Mouse (Mus musculus) midbrain, embryonic 15.5 days (tissue): ENCODE results near the gene Ghdc. TPM values are rescaled to one million over a fixed set of nuclear protein-coding genes. Genes with fewer than 3 reads are reported as not detected.

Source experiments
- ATAC-seq: fragments of 200-750 bp; cut with Nextera tagmentation; replicated peaks from 2 replicates; pipeline ENCODE4 v1.8.0; 2017; ENCODE audit warnings: moderate TSS enrichment
- H3K27ac ChIP-seq: fragments of 300-500 bp; sonication (generic); 2 replicates; pipeline ENCODE4 v1.5.1; 2015; ENCODE audit warnings: mild to moderate bottlenecking, inconsistent platforms
- H3K27me3 ChIP-seq: fragments of 300-500 bp; sonication (generic); replicated peaks from 2 replicates; pipeline ENCODE4 v1.6.1; 2015; ENCODE audit warnings: inconsistent platforms
- H3K36me3 ChIP-seq: fragments of 300-500 bp; sonication (generic); replicated peaks from 2 replicates; pipeline ENCODE4 v1.6.1; 2015; ENCODE audit warnings: inconsistent platforms
- H3K4me1 ChIP-seq: fragments of 300-500 bp; sonication (generic); 2 replicates; pipeline ENCODE4 v1.6.1; 2015; ENCODE audit warnings: inconsistent platforms
- H3K4me2 ChIP-seq: fragments of 300-500 bp; sonication (generic); 2 replicates; pipeline ENCODE4 v1.6.1; 2015; ENCODE audit warnings: inconsistent platforms, mild to moderate bottlenecking, moderate library complexity
- H3K4me3 ChIP-seq: fragments of 300-500 bp; sonication (generic); 2 replicates; pipeline ENCODE4 v1.5.1; 2015; ENCODE audit warnings: mild to moderate bottlenecking, inconsistent platforms
- H3K9ac ChIP-seq: fragments of 300-500 bp; sonication (generic); 2 replicates; pipeline ENCODE4 v1.6.1; 2015; ENCODE audit warnings: mild to moderate bottlenecking, inconsistent platforms
- H3K9me3 ChIP-seq: fragments of 300-500 bp; sonication (generic); 2 replicates; pipeline ENCODE4 v1.6.1; 2016; ENCODE audit warnings: inconsistent platforms
- WGBS: fragments of 180-500 bp; shearing (Covaris S2); methylation state at CpG from one replicate; pipeline ENCODE4 v1.1.7; 2015; ENCODE audit warnings: mixed read lengths; 5-methylcytosine and 5-hydroxymethylcytosine counted together
- polyA plus RNA-seq: library from polyadenylated mRNA; unstranded; fragments of >200 nt; fragmentation: Nextera tagmentation; extraction: Ambion mirVana; gene quantifications from 2 replicates; pipeline ENCODE4 v1.2.1, GENCODE M21; 2015

The Ghdc gene
- polyA plus RNA-seq, 1 experiment from 2014 or later: 5.7 TPM

DNA sequence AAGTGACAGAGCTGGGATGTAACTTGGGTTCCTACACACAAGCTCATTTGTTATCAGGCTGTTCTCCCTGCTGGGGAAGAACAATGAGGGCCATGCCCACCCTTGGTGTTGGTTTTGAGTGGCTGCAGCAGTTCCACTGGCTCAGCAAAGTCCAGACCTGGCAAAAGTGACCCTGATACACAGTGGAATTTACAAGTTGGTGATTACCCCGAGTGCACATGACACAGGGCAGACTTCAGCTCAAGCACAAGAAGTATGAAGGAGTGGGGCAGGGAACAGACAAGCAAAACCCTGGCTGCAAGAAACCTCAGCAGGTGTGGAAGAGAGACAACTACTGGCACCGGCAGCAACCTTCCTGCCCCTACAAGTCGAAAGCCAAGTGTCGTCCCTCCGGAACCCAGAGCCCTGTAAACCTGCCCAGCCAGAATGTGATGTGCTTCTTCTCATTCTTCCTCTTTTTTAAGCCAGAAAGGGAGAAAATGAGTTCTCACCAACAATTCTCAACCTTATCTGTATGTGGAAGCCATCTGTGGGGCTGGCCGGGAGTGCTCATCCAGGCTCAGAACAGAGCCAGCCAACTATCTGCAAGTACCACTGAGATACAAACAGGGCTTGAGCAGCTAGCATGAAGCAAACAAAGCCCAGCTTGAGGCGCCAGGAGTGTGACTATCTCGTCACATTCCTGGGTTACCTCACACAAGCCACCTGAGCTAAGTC lies 48.8 kb downstream of the Ghdc start:
- Histone ChIP-seq H3K4me1 (peaks cover 14% of the 10 kb centered on the region; the same call in 1 of the 2 replicates), H3K4me3 (no peak overlapping the region), H3K36me3 (peaks cover 15% of the 10 kb centered on the region), H3K27me3 (no peaks in the 10 kb centered on the region), H3K27ac (peak overlapping the region; percentile 27; the same call in 1 of the 2 replicates), H3K9ac (0 out of 2 replicates have a peak overlapping the region, but pooled peaks have one; percentile 1), H3K4me2 (no peak overlapping the region), H3K9me3 (no peaks in the 10 kb centered on the region)
- 70% methylated on average over 8 of the region's 8 CpGs for WGBS
- ATAC-seq: no peak

DNA sequence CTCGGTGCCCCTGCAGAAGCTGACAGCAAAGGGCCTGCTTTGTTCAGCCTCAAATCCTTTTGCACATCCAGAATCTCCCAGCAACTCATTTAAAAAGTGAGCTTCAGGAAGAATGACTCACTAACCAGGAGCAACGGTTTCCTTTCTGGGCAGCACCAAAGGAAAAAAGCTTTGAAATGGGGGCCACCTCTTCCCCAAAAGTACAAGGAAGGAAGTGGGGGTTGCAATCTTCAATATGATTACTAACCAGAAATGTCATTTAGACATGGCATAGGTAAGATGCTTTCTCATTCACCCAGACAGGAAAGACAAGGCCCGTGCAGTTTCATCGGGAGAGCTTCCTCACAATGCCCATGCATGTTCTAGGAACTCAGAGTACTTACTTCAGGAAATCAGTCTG lies 49.5 kb downstream of the Ghdc start:
- WGBS: 51% methylated on average over 4 of the region's 4 CpGs
- peak overlapping the region; percentile 27; the same call in 1 of the 2 replicates for H3K27ac ChIP-seq
- no peaks in the 10 kb centered on the region for H3K9me3 ChIP-seq
- H3K4me2 ChIP-seq: no peak overlapping the region
- H3K4me1 ChIP-seq: peaks cover 14% of the 10 kb centered on the region; the same call in 1 of the 2 replicates
- H3K9ac ChIP-seq: no peak overlapping the region
- H3K36me3 ChIP-seq: peaks cover 19% of the 10 kb centered on the region
- ATAC-seq: no peak
- H3K27me3 ChIP-seq: no peaks in the 10 kb centered on the region
- H3K4me3 ChIP-seq: no peak overlapping the region

DNA sequence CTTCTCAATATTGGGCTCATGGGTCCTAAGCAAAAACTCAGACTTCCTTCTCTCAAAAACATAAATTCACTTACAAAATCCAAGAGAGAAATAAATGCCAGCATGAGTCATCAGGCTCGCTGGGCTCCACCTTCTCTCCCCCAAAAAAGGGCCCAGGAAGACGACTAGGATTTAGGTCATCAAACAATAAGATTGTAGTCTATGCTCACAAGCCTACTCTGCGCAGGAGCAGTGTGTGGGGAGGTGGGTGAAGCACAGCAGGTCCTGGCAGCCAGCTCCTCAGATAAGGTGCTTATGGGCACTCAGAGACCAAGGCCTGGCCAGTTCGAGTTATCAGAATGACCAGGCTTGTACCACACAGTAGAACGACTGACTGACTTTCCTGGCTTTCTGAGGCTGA lies 50.4 kb downstream of the Ghdc start:
- Histone ChIP-seq H3K27me3 (no peaks in the 10 kb centered on the region), H3K4me3 (no peak overlapping the region), H3K36me3 (peaks cover 22% of the 10 kb centered on the region), H3K4me2 (no peak overlapping the region), H3K9me3 (no peaks in the 10 kb centered on the region), H3K4me1 (peaks cover 14% of the 10 kb centered on the region; the same call in 1 of the 2 replicates), H3K9ac (no peak overlapping the region), H3K27ac (0 out of 2 replicates have a peak overlapping the region, but pooled peaks have one; percentile 27)
- WGBS: 73% methylated on average over 5 of the region's 5 CpGs
- no peak for ATAC-seq

DNA sequence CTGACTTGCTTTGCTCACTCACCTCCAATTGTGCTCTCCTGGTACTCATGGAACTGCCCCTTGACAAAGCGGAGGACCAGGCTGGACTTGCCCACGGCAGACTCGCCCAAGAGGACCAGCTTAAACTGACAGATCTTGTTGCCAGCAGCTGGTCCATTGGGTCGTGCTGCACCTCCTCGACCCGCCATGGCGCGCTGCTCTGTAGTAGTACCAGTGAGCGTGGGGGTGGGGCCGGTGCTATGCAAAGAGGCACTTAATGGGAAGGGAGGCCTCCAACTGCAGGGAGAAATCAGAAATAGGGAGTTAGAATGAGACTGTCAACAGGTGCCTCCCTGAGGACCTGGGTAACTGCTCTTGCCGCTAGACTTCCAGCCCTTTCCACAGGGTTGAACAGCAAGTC lies 50.9 kb downstream of the Ghdc start:
- no peak overlapping the region for H3K4me2 ChIP-seq
- no peaks in the 10 kb centered on the region for H3K9me3 ChIP-seq
- no peak overlapping the region; the same call in 1 of the 2 replicates for H3K27ac ChIP-seq
- H3K4me3 ChIP-seq: no peak overlapping the region
- ATAC-seq: no peak
- 86% methylated on average over 11 of the region's 11 CpGs for WGBS
- H3K4me1 ChIP-seq: peaks cover 14% of the 10 kb centered on the region; the same call in 1 of the 2 replicates
- H3K36me3 ChIP-seq: peaks cover 22% of the 10 kb centered on the region
- no peak overlapping the region for H3K9ac ChIP-seq
- no peaks in the 10 kb centered on the region for H3K27me3 ChIP-seq

DNA sequence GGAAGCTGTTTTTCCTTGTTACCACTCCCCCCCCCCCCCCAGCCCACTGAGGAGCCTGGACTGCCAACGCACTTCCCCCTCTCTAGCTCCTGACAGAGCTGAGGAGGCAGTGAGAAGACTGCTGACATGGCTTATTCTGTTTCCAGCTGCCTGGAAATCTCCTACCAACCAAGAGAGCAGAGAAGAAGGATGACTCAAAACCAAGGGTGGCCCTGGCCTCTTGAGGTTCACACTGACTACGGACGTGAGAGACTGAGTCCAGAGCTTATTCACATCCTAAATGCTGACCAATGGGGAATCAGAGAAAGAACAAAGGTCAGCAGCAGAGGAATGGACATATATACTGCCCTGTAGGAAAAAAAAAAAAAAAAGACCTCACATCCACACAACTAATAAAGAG lies 51.4 kb downstream of the Ghdc start:
- Histone ChIP-seq H3K36me3 (peaks cover 22% of the 10 kb centered on the region), H3K4me1 (peaks cover 14% of the 10 kb centered on the region; the same call in 1 of the 2 replicates), H3K27ac (no peak overlapping the region), H3K4me2 (no peak overlapping the region), H3K9ac (no peak overlapping the region), H3K27me3 (no peaks in the 10 kb centered on the region), H3K9me3 (no peaks in the 10 kb centered on the region), H3K4me3 (no peak overlapping the region)
- no peak for ATAC-seq
- 90% methylated on average over 3 of the region's 3 CpGs for WGBS

DNA sequence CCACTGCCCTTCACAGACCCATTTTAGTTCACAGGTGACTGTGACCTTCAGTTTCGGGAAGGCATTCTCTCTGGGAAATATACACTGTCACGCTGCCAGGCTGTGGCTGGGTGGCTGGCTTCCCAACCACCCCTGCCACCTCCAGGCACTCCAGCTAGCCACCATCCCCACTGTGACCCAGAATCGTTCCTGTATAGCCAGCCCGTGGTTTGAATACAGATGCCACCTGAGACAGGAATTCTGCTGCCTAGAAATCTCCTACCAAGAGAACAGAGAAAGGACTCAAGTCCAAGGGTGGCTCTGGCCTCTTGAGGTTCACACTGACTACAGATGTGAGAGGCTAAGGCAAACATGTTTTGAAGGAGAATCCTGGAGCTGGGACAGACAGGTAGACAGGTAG lies 51.9 kb downstream of the Ghdc start:
- H3K4me1 ChIP-seq: peaks cover 18% of the 10 kb centered on the region
- no peak for ATAC-seq
- H3K4me3 ChIP-seq: no peak overlapping the region
- no peak overlapping the region for H3K9ac ChIP-seq
- no peaks in the 10 kb centered on the region for H3K27me3 ChIP-seq
- H3K9me3 ChIP-seq: no peaks in the 10 kb centered on the region
- no peak overlapping the region for H3K4me2 ChIP-seq
- 91% methylated on average over 4 of the region's 4 CpGs for WGBS
- no peak overlapping the region for H3K27ac ChIP-seq
- H3K36me3 ChIP-seq: peaks cover 22% of the 10 kb centered on the region

DNA sequence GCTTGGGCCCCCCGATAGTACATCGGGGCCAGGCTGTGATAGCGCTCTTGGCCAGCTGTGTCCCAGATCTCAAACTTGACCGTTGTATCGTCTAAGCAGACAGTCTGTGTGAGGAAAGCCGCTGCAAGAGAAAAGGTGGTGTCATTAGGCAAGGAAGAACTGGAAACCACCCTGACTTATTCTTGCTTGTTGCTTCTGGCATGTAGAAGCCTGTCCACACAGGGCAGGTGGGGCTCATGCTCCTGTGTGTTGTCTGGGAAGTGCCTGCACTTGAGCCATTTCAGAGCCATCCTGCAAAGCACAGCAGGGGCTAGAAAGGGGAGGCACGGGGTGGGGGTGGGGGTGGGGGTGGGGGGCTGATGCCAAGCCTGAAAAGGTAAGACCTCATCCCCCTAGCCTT lies 52.3 kb downstream of the Ghdc start:
- Histone ChIP-seq H3K9ac (no peak overlapping the region), H3K27me3 (no peaks in the 10 kb centered on the region), H3K27ac (no peak overlapping the region), H3K36me3 (peaks cover 22% of the 10 kb centered on the region), H3K4me3 (no peak overlapping the region), H3K9me3 (no peaks in the 10 kb centered on the region), H3K4me2 (no peak overlapping the region), H3K4me1 (peaks cover 22% of the 10 kb centered on the region)
- ATAC-seq: no peak
- WGBS: 94% methylated on average over 7 of the region's 7 CpGs

DNA sequence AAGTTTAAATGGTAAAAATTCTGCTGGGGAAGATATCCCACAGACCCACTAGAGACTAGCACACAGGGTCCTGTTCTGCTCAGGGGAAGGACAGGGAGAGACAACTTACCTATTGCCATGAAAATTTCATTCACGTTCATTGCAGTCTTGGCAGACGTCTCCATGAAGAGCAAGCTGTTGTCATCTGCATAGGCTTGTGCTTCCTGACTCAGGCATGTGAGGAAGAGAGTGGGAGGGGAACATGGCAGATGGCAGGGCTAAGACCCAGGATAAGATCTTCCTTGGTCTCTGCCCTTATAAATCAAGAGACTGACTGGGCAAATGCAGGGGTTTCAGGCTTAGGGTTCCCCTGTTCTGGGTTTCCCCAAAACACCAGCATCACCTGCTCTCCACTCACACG lies 54.1 kb downstream of the Ghdc start:
- no peak overlapping the region; the same call in 1 of the 2 replicates for H3K9ac ChIP-seq
- WGBS: 87% methylated on average over 3 of the region's 3 CpGs
- H3K27ac ChIP-seq: no peak overlapping the region
- no peak for ATAC-seq
- H3K4me1 ChIP-seq: peaks cover 16% of the 10 kb centered on the region
- no peaks in the 10 kb centered on the region for H3K9me3 ChIP-seq
- no peak overlapping the region for H3K4me3 ChIP-seq
- peaks cover 22% of the 10 kb centered on the region for H3K36me3 ChIP-seq
- no peaks in the 10 kb centered on the region for H3K27me3 ChIP-seq
- H3K4me2 ChIP-seq: no peak overlapping the region

Other genes with a start within 250 kb of the Ghdc start
- 225 and 227 TPM in 2 replicates for gene Acly, start 243.0 kb downstream of the Ghdc start, polyA plus RNA-seq
- 1.8 and 2.4 TPM in 2 replicates for gene Ttc25, start 225.3 kb downstream of the Ghdc start, polyA plus RNA-seq
- gene Cnp, start 196.1 kb downstream of the Ghdc start, polyA plus RNA-seq: 38.3 and 40.0 TPM in 2 replicates
- 111 and 115 TPM in 2 replicates for gene Nkiras2, start 151.7 kb downstream of the Ghdc start, polyA plus RNA-seq
- gene Dnajc7, start 150.8 kb downstream of the Ghdc start, polyA plus RNA-seq: 298 and 326 TPM in 2 replicates
- gene Zfp385c, start 78.5 kb downstream of the Ghdc start, polyA plus RNA-seq: 0.70 and 0.99 TPM in 2 replicates
- 3.5 TPM in 2 replicates for gene Dhx58, start 66.7 kb downstream of the Ghdc start, polyA plus RNA-seq
- 67.2 and 70.2 TPM in 2 replicates for gene Kat2a, start 58.5 kb downstream of the Ghdc start, polyA plus RNA-seq
- gene Hspb9, start 57.1 kb downstream of the Ghdc start, polyA plus RNA-seq: not detected in 2 replicates
- 39.3 and 40.9 TPM in 2 replicates for gene Rab5c, start 32.7 kb downstream of the Ghdc start, polyA plus RNA-seq
- gene Kcnh4, start 11.0 kb downstream of the Ghdc start, polyA plus RNA-seq: 10.9 and 13.6 TPM in 2 replicates
- gene Hcrt, start 8.0 kb downstream of the Ghdc start, polyA plus RNA-seq: 2.3 and 3.3 TPM in 2 replicates
- gene Stat5b, start 79.8 kb upstream of the Ghdc start, polyA plus RNA-seq: 20.4 and 20.5 TPM in 2 replicates
- gene Stat5a, start 88.4 kb upstream of the Ghdc start, polyA plus RNA-seq: 1.7 and 2.3 TPM in 2 replicates
- gene Stat3, start 168.6 kb upstream of the Ghdc start, polyA plus RNA-seq: 35.8 and 37.9 TPM in 2 replicates
- gene Cavin1, start 199.9 kb upstream of the Ghdc start, polyA plus RNA-seq: 47.9 and 50.8 TPM in 2 replicates
- 136 and 148 TPM in 2 replicates for gene Atp6v0a1, start 238.5 kb upstream of the Ghdc start, polyA plus RNA-seq